Mouse (Mus musculus): ENCODE data around the gene Apbb2.

DNA sequence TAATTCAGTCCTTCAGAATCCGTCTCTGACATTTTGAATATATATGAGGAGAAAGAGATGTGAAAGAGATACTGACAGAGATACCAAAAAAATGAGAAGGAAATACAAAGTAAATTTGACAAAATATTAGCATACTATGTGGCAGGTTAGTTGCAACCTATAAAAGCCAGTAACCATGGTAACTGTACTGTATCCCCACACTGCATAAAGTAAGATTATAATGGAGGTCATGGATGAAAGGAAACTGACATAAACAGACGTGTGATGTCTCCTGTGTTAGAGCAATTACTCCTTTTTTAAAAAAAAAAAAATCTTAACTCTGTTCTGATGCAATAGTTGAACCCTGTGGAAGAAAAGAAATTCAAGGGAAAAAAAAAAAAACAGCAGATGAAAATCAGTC, 97.3 kb downstream of the Apbb2 start:
- TF ChIP-seq CTCF (IDR thresholded peaks at IDR 0.05; ENCODE audit: control insufficient read depth, insufficient read depth, insufficient replicate concordance, low read depth, low read length) (no peak), POLR2A (IDR thresholded peaks at IDR 0.05; ENCODE audit: control insufficient read depth, low read depth, low read length) (no peak)
